Mouse (Mus musculus) lung, embryonic 16.5 days (tissue): ENCODE data around the gene Leng8. TPM values are rescaled to one million over a fixed set of nuclear protein-coding genes. Genes with fewer than 3 reads are reported as not detected.

ENCODE experiments used
- ATAC-seq: fragments of 200-750 bp; cut with Nextera tagmentation; 2 replicates; pipeline ENCODE4 v1.8.0; 2017; ENCODE audit warnings: low read depth, mild to moderate bottlenecking, moderate library complexity
- H3K27ac ChIP-seq: fragments of 300-500 bp; sonication (generic); 2 replicates; pipeline ENCODE4 v1.5.1; 2014; ENCODE audit warnings: mild to moderate bottlenecking, control low read depth, low read length
- H3K27me3 ChIP-seq: fragments of 300-500 bp; sonication (generic); 2 replicates; pipeline ENCODE4 v1.6.1; 2014; ENCODE audit warnings: low read depth, low read length, mixed read lengths; ENCODE audit not compliant: control insufficient read depth, insufficient read depth
- H3K36me3 ChIP-seq: fragments of 300-500 bp; sonication (generic); 2 replicates; pipeline ENCODE4 v1.6.1; 2014; ENCODE audit warnings: low read length; ENCODE audit not compliant: control insufficient read depth, insufficient read depth
- H3K4me1 ChIP-seq: fragments of 300-500 bp; sonication (generic); replicated peaks from 2 replicates; pipeline ENCODE4 v1.6.1; 2014; ENCODE audit warnings: low read length, mixed read lengths; ENCODE audit not compliant: control insufficient read depth, insufficient read depth
- H3K4me2 ChIP-seq: fragments of 300-500 bp; sonication (generic); 2 replicates; pipeline ENCODE4 v1.6.1; 2014; ENCODE audit warnings: low read depth, low read length, control low read depth
- H3K4me3 ChIP-seq: fragments of 300-500 bp; sonication (generic); 2 replicates; pipeline ENCODE4 v1.5.1; 2014; ENCODE audit warnings: mild to moderate bottlenecking, low read length, control low read depth
- H3K9ac ChIP-seq: fragments of 300-500 bp; sonication (generic); 2 replicates; pipeline ENCODE4 v1.6.1; 2014; ENCODE audit warnings: low read length, control low read depth
- H3K9me3 ChIP-seq: fragments of 300-500 bp; sonication (generic); 2 replicates; pipeline ENCODE4 v1.6.1; 2016; ENCODE audit warnings: low read length; ENCODE audit not compliant: control insufficient read depth
- WGBS: fragments of 180-500 bp; shearing (Covaris S2); extraction: QIAGEN DNeasy Blood & Tissue Kit; methylation state at CpG from one replicate; pipeline ENCODE4 v1.1.7; 2014; 5-methylcytosine and 5-hydroxymethylcytosine counted together
- polyA plus RNA-seq: library from polyadenylated mRNA; unstranded; fragments of >200 nt; fragmentation: Nextera tagmentation; extraction: Ambion mirVana; gene quantifications from 2 replicates; pipeline ENCODE4 v1.2.1, GENCODE M21; 2015

Leng8 gene
- polyA plus RNA-seq, 1 experiment from 2014 or later = 54.0 TPM

GRCm38 (mm10) chr7:4134911-4135310 is 1.9 kb upstream of the Leng8 start:
- Histone ChIP-seq H3K4me3 (no peak overlapping the region), H3K4me2 (no peak overlapping the region), H3K4me1 (peaks cover 19% of the 10 kb centered on the region), H3K36me3 (peaks cover 12% of the 10 kb centered on the region), H3K9me3 (no peaks in the 10 kb centered on the region), H3K9ac (no peak overlapping the region), H3K27ac (no peak overlapping the region), H3K27me3 (no peaks in the 10 kb centered on the region)
- ATAC-seq = no peak
- WGBS = 82% methylated on average over 5 of the region's 5 CpGs

- Histone ChIP-seq H3K27me3 (no peaks in the 10 kb centered on the region), H3K9ac (peak overlapping the region; percentile 82), H3K4me3 (peak overlapping the region; percentile 93), H3K4me1 (peaks cover 12% of the 10 kb centered on the region), H3K27ac (peak overlapping the region; percentile 77), H3K4me2 (peak overlapping the region; percentile 79), H3K9me3 (no peaks in the 10 kb centered on the region), H3K36me3 (peaks cover 24% of the 10 kb centered on the region)
- 0% methylated on average over 16 of the region's 16 CpGs for WGBS
- ATAC-seq = peak; percentile 11
These were observed 452 bp upstream of the Leng8 start for GRCm38 (mm10) chr7:4136404-4136770.

- Histone ChIP-seq H3K27me3 (no peaks in the 10 kb centered on the region), H3K4me1 (peaks cover 8% of the 10 kb centered on the region), H3K36me3 (peaks cover 38% of the 10 kb centered on the region), H3K9ac (peak overlapping the region; percentile 92), H3K4me3 (peak overlapping the region; percentile 93), H3K4me2 (peak overlapping the region; percentile 92), H3K27ac (no peak overlapping the region), H3K9me3 (no peaks in the 10 kb centered on the region)
- ATAC-seq = no peak
- 49% methylated on average over 3 of the region's 3 CpGs for WGBS
These were observed 907 bp downstream of the Leng8 start for GRCm38 (mm10) chr7:4137746-4138145.

- Histone ChIP-seq H3K9ac (peak overlapping the region; percentile 92), H3K27me3 (no peaks in the 10 kb centered on the region), H3K4me1 (peaks cover 8% of the 10 kb centered on the region), H3K9me3 (no peaks in the 10 kb centered on the region), H3K4me2 (peak overlapping the region; percentile 92), H3K27ac (no peak overlapping the region), H3K36me3 (peaks cover 42% of the 10 kb centered on the region), H3K4me3 (peak overlapping the region; percentile 93)
- ATAC-seq = no peak
- WGBS = 77% methylated on average over 2 of the region's 2 CpGs
These were observed 1.3 kb downstream of the Leng8 start for GRCm38 (mm10) chr7:4138181-4138580.

GRCm38 (mm10) chr7:4138671-4139070 is 1.8 kb downstream of the Leng8 start:
- Histone ChIP-seq H3K36me3 (peaks cover 47% of the 10 kb centered on the region), H3K27ac (no peak overlapping the region), H3K9me3 (no peaks in the 10 kb centered on the region), H3K27me3 (no peaks in the 10 kb centered on the region), H3K4me3 (no peak overlapping the region), H3K4me2 (no peak overlapping the region), H3K9ac (no peak overlapping the region), H3K4me1 (peaks cover 8% of the 10 kb centered on the region)
- no peak for ATAC-seq
- 88% methylated on average over 7 of the region's 7 CpGs for WGBS

- H3K9ac ChIP-seq = no peak overlapping the region
- no peak overlapping the region for H3K4me3 ChIP-seq
- H3K4me2 ChIP-seq = no peak overlapping the region
- H3K27me3 ChIP-seq = no peaks in the 10 kb centered on the region
- peaks cover 54% of the 10 kb centered on the region for H3K36me3 ChIP-seq
- no peak overlapping the region for H3K27ac ChIP-seq
- WGBS = 89% methylated on average over 5 of the region's 5 CpGs
- no peak for ATAC-seq
- H3K9me3 ChIP-seq = no peaks in the 10 kb centered on the region
- H3K4me1 ChIP-seq = peaks cover 8% of the 10 kb centered on the region
These were observed 2.6 kb downstream of the Leng8 start for GRCm38 (mm10) chr7:4139391-4139790.

GRCm38 (mm10) chr7:4141648-4142325 is 4.9 kb downstream of the Leng8 start:
- Histone ChIP-seq H3K9ac (no peak overlapping the region), H3K4me3 (no peak overlapping the region), H3K9me3 (no peaks in the 10 kb centered on the region), H3K4me1 (peaks cover 8% of the 10 kb centered on the region), H3K36me3 (peaks cover 77% of the 10 kb centered on the region), H3K4me2 (no peak overlapping the region), H3K27me3 (no peaks in the 10 kb centered on the region), H3K27ac (no peak overlapping the region)
- WGBS = 87% methylated on average over 6 of the region's 6 CpGs
- ATAC-seq = no peak

- H3K36me3 ChIP-seq = peaks cover 87% of the 10 kb centered on the region
- H3K4me1 ChIP-seq = peaks cover 13% of the 10 kb centered on the region
- no peak overlapping the region for H3K4me2 ChIP-seq
- no peak for ATAC-seq
- no peaks in the 10 kb centered on the region for H3K27me3 ChIP-seq
- 91% methylated on average over 10 of the region's 10 CpGs for WGBS
- H3K9ac ChIP-seq = no peak overlapping the region
- H3K27ac ChIP-seq = no peak overlapping the region
- H3K4me3 ChIP-seq = no peak overlapping the region
- no peaks in the 10 kb centered on the region for H3K9me3 ChIP-seq
These were observed 6.1 kb downstream of the Leng8 start for GRCm38 (mm10) chr7:4142796-4143445.

- no peak for ATAC-seq
- Histone ChIP-seq H3K9me3 (no peaks in the 10 kb centered on the region), H3K4me1 (peaks cover 14% of the 10 kb centered on the region), H3K27ac (no peak overlapping the region), H3K4me3 (no peak overlapping the region), H3K36me3 (peaks cover 87% of the 10 kb centered on the region), H3K9ac (no peak overlapping the region), H3K27me3 (no peaks in the 10 kb centered on the region), H3K4me2 (no peak overlapping the region)
- 95% methylated on average over 18 of the region's 19 CpGs for WGBS
These were observed 6.7 kb downstream of the Leng8 start for GRCm38 (mm10) chr7:4143506-4143905.
